Mouse (Mus musculus) intestine, postnatal 0 days (tissue): ENCODE results near the gene Capzb. TPM values are rescaled to one million over a fixed set of nuclear protein-coding genes. Genes with fewer than 3 reads are reported as not detected.

Experiments used
- ATAC-seq: fragments of 200-750 bp; cut with Nextera tagmentation; 2 replicates; pipeline ENCODE4 v1.8.0; 2017; ENCODE audit warnings: mild to moderate bottlenecking, moderate TSS enrichment, moderate library complexity
- H3K27ac ChIP-seq: fragments of 300-500 bp; sonication (generic); 2 replicates; pipeline ENCODE4 v1.5.1; 2014; ENCODE audit warnings: mild to moderate bottlenecking, low read depth, low read length, moderate library complexity
- H3K27me3 ChIP-seq: fragments of 300-500 bp; sonication (generic); replicated peaks from 2 replicates; pipeline ENCODE4 v1.6.1; 2014; ENCODE audit warnings: low read length, mixed read lengths; ENCODE audit not compliant: control insufficient read depth, insufficient read depth
- H3K36me3 ChIP-seq: fragments of 300-500 bp; sonication (generic); 2 replicates; pipeline ENCODE4 v1.6.1; 2014; ENCODE audit warnings: mild to moderate bottlenecking, moderate library complexity; ENCODE audit not compliant: control insufficient read depth, insufficient read depth
- H3K4me1 ChIP-seq: fragments of 300-500 bp; sonication (generic); replicated peaks from 2 replicates; pipeline ENCODE4 v1.6.1; 2014; ENCODE audit warnings: antibody characterized with exemption, low read length, mixed read lengths; ENCODE audit not compliant: control insufficient read depth, insufficient read depth
- H3K4me2 ChIP-seq: fragments of 300-500 bp; sonication (generic); replicated peaks from 2 replicates; pipeline ENCODE4 v1.6.1; 2014; ENCODE audit warnings: low read depth, mild to moderate bottlenecking, moderate library complexity
- H3K4me3 ChIP-seq: fragments of 300-500 bp; sonication (generic); 2 replicates; pipeline ENCODE4 v1.5.1; 2014; ENCODE audit warnings: low read depth, low read length
- H3K9ac ChIP-seq: fragments of 300-500 bp; sonication (generic); 2 replicates; pipeline ENCODE4 v1.6.1; 2014; ENCODE audit warnings: mild to moderate bottlenecking, low read depth, low read length
- H3K9me3 ChIP-seq: fragments of 300-500 bp; sonication (generic); 2 replicates; pipeline ENCODE4 v1.6.1; 2016; ENCODE audit warnings: mixed run types; ENCODE audit not compliant: control insufficient read depth
- CTCF ChIP-seq: sonication (generic); IDR thresholded peaks from 2 replicates; pipeline ENCODE4 v1.5.1; 2016; ENCODE audit warnings: low read depth, mild to moderate bottlenecking, control low read depth, antibody characterized with exemption, moderate library complexity
- WGBS: fragments of 180-500 bp; shearing (Covaris S2); extraction: QIAGEN DNeasy Blood & Tissue Kit; methylation state at CpG from one replicate; pipeline ENCODE4 v1.1.7; 2014; 5-methylcytosine and 5-hydroxymethylcytosine counted together
- polyA plus RNA-seq: library from polyadenylated mRNA; unstranded; fragments of >200 nt; fragmentation: Nextera tagmentation; extraction: Ambion mirVana; gene quantifications from 2 replicates; pipeline ENCODE4 v1.2.1, GENCODE M21; 2015

Gene Capzb
- polyA plus RNA-seq, 1 experiment from 2014 or later: 299 TPM

DNA sequence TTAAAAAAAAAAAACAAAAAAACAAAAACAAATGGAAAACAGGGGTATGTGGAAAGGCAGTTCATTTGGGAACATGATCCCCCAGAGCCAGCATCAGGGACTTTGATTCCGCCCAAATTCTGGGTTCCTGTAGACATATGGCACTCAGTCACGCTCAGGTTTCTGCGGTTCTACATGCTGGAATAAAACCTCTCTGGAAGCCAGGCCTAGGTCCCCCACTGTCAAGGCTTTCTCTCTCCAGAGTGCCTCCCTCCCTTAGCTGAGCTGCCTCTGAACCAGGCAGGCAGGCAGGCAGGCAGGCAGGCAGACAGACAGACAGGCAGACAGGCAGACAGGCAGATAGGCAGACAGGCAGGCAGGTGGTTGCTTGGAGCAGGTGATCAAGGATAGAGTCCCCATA lies 77.5 kb downstream of the Capzb start:
- Histone ChIP-seq H3K4me2 (no peak overlapping the region), H3K27me3 (no peaks in the 10 kb centered on the region), H3K9ac (no peak overlapping the region), H3K4me3 (no peak overlapping the region), H3K4me1 (no peaks in the 10 kb centered on the region), H3K9me3 (no peaks in the 10 kb centered on the region), H3K36me3 (peaks cover 51% of the 10 kb centered on the region), H3K27ac (no peak overlapping the region)
- WGBS: 96% methylated on average over 3 of the region's 3 CpGs
- no peak for ATAC-seq
- no peak for TF ChIP-seq CTCF

DNA sequence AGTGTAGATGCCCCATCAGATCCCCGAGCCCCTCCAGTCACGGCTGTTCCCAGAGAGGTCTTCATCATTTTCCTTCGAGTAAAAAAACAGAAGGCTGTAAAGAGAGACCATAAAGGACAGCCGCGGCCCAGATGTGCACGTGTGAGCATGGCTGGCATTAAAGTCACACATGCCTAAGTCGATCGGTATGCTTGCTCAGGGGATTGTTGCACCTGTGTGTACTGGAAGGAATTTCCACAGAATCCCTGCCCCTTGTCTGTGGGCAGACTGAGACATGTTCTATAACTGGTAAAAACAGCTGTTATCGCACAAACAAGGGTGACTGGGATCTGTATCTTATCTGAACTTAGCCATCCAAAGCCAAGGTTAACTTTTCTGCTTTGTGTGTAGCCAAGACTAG lies 78.9 kb downstream of the Capzb start:
- H3K27me3 ChIP-seq: no peaks in the 10 kb centered on the region
- H3K4me2 ChIP-seq: no peak overlapping the region
- ATAC-seq: 0 out of 2 replicates have a peak, but pooled peaks have one; percentile 8
- no peak overlapping the region for H3K4me3 ChIP-seq
- no peaks in the 10 kb centered on the region for H3K9me3 ChIP-seq
- H3K4me1 ChIP-seq: no peaks in the 10 kb centered on the region
- WGBS: 52% methylated on average over 9 of the region's 9 CpGs
- H3K36me3 ChIP-seq: peaks cover 44% of the 10 kb centered on the region
- H3K27ac ChIP-seq: no peak overlapping the region; the same call in 1 of the 2 replicates
- TF ChIP-seq CTCF: no peak
- H3K9ac ChIP-seq: no peak overlapping the region

DNA sequence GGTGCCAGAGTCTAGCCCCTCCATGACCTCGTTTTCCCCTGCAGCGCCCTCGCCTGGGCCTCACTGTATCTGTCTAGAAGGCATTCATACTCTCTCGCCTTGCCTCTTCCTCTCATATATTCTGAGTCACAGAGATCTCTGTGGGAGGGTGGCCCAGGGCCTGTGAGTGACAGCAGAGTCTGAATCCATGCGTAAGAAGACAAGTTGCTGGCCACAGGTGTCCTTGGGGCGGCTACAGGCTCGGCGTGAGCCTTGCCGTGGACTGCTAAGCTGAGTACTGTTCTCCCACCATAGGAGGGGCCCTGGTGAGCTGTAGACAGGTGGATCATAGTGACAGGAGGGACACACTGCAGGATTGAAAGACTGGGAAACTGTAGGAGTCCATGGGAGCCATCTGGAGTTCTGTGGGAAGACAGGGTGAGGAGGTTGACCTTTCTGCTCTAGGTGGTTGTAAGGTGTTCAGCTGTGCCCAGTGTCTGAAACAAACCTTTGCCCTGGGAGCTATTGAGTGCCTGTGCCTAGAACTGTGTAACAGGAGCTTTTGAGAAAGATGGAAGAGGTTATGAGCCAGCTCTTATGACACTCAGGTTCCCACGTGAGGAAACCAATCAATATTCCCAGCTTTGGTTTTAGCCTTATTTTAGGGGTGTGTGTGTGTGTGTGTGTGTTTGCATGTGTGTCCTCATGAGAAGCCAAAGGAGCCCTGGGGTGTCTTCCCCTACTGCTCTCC lies 80.4 kb downstream of the Capzb start:
- H3K4me1 ChIP-seq: no peaks in the 10 kb centered on the region
- no peak overlapping the region for H3K9ac ChIP-seq
- no peak overlapping the region for H3K4me2 ChIP-seq
- H3K4me3 ChIP-seq: no peak overlapping the region
- H3K36me3 ChIP-seq: peaks cover 36% of the 10 kb centered on the region
- H3K9me3 ChIP-seq: no peaks in the 10 kb centered on the region
- H3K27me3 ChIP-seq: no peaks in the 10 kb centered on the region
- H3K27ac ChIP-seq: no peak overlapping the region
- TF ChIP-seq CTCF: no peak
- no peak for ATAC-seq
- WGBS: 86% methylated on average over 10 of the region's 10 CpGs

DNA sequence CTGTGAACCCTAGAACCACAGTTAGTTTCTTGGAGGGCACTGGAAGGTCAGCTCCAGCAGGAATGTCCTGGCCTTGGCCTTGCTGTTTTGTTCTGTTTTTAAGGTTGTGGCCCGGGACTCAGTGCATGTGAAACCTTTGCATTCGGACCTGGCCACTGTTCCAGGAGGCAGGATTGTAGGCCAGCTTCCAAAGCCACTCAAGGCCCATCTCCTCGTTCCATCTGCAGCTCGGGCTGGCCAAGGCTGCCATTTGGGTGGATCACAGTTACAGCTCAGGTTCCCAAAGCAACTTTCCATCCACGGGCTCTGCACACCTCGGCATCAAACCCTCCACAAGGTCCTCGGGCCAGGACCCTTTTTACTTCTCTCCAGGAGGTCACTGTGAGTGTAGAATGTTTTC lies 81.9 kb downstream of the Capzb start:
- peaks cover 26% of the 10 kb centered on the region for H3K36me3 ChIP-seq
- 91% methylated on average over 7 of the region's 7 CpGs for WGBS

DNA sequence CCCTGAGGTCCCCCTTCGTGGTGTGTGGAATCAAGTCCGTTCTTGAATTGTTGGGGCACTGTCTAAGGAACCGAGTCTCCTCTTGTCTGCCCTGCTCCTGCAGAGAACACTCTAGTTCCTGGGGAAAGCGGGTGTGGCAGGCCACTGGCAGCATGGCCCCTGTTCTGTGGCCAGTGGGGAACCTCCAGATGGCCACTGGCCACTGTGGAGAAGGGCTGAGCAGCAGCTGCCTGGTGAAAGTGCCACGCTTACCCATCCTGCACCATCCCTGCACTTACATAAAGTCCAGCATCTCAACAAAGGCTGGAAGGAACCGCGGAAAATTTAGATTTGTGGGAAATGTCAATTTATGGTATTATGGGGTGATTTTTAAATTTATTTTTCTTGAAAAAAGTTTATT lies 83.7 kb downstream of the Capzb start:
- H3K27me3 ChIP-seq: no peaks in the 10 kb centered on the region
- no peak overlapping the region for H3K4me3 ChIP-seq
- no peak overlapping the region for H3K27ac ChIP-seq
- no peak for TF ChIP-seq CTCF
- no peak overlapping the region for H3K4me2 ChIP-seq
- H3K36me3 ChIP-seq: peaks cover 43% of the 10 kb centered on the region
- no peaks in the 10 kb centered on the region for H3K4me1 ChIP-seq
- no peaks in the 10 kb centered on the region for H3K9me3 ChIP-seq
- no peak for ATAC-seq
- 88% methylated on average over 7 of the region's 7 CpGs for WGBS
- no peak overlapping the region for H3K9ac ChIP-seq

More for the DNA sequence above, 81.9 kb downstream of the Capzb start:
- Histone ChIP-seq H3K9me3 (no peaks in the 10 kb centered on the region), H3K4me2 (no peak overlapping the region), H3K27me3 (no peaks in the 10 kb centered on the region), H3K9ac (no peak overlapping the region), H3K27ac (no peak overlapping the region), H3K4me3 (no peak overlapping the region), H3K4me1 (no peaks in the 10 kb centered on the region)
- TF ChIP-seq CTCF: no peak
- ATAC-seq: no peak

DNA sequence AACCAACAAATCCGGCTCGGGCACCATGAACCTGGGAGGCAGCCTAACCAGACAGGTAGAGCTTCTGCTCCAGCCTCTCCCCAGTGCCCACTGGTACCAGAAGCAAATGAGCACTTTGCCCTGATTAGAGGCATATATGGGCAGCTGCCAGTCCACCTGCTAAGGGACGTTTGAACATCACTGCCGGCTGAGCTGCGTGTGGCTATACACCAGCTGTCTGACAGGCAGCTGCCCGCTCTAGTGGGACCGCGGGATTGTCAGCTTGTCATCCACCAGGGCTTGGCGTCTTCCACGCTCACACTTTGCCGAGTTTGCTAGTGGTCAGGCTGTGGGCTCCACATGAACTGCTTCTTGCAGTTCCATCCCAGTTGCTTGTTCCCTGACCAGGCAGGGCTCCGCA lies 87.8 kb downstream of the Capzb start:
- peaks cover 61% of the 10 kb centered on the region for H3K36me3 ChIP-seq
- H3K27ac ChIP-seq: no peak overlapping the region
- TF ChIP-seq CTCF: no peak
- H3K27me3 ChIP-seq: no peaks in the 10 kb centered on the region
- no peaks in the 10 kb centered on the region for H3K4me1 ChIP-seq
- no peaks in the 10 kb centered on the region for H3K9me3 ChIP-seq
- WGBS: 92% methylated on average over 12 of the region's 12 CpGs
- no peak overlapping the region for H3K4me3 ChIP-seq
- no peak overlapping the region for H3K4me2 ChIP-seq
- no peak overlapping the region for H3K9ac ChIP-seq
- ATAC-seq: no peak
